Mouse (Mus musculus) naive thymus-derived CD4-positive, alpha-beta T cell, adult 2 months (primary cell): ENCODE results near the gene Smad3.

Experiments used
- DNase-seq: peaks from one replicate; pipeline ENCODE4 v3.0.0-alpha.2; 2011; ENCODE audit warnings: low read depth

Smad3 gene

GRCm38 (mm10) chr9:63664300-63664745, 93.5 kb downstream of the Smad3 start:
- DNase-seq = no peak

GRCm38 (mm10) chr9:63663222-63663621, 94.6 kb downstream of the Smad3 start:
- DNase-seq = no peak

GRCm38 (mm10) chr9:63662759-63663158, 95.0 kb downstream of the Smad3 start:
- DNase-seq = no peak

- DNase-seq = no peak
Observed at GRCm38 (mm10) chr9:63660691-63661090, 97.1 kb downstream of the Smad3 start.

GRCm38 (mm10) chr9:63660061-63660460, 97.7 kb downstream of the Smad3 start:
- no peak for DNase-seq

GRCm38 (mm10) chr9:63658970-63659371, 98.8 kb downstream of the Smad3 start:
- no peak for DNase-seq

- DNase-seq = no peak
Observed at GRCm38 (mm10) chr9:63658436-63658835, 99.4 kb downstream of the Smad3 start.

- no peak for DNase-seq
Observed at GRCm38 (mm10) chr9:63657167-63657566, 100.6 kb downstream of the Smad3 start.

GRCm38 (mm10) chr9:63655092-63655491, 102.7 kb downstream of the Smad3 start:
- no peak for DNase-seq

GRCm38 (mm10) chr9:63654575-63654974, 103.2 kb downstream of the Smad3 start:
- DNase-seq = no peak

GRCm38 (mm10) chr9:63653666-63654065, 104.1 kb downstream of the Smad3 start:
- DNase-seq = no peak

GRCm38 (mm10) chr9:63651594-63651993, 106.2 kb downstream of the Smad3 start:
- DNase-seq = no peak

- no peak for DNase-seq
Observed at GRCm38 (mm10) chr9:63650905-63651304, 106.9 kb downstream of the Smad3 start.

GRCm38 (mm10) chr9:63649841-63650545, 107.8 kb downstream of the Smad3 start:
- peak; percentile 55 for DNase-seq

- no peak for DNase-seq
Observed at GRCm38 (mm10) chr9:63648520-63648918, 109.3 kb downstream of the Smad3 start.

- no peak for DNase-seq
Observed at GRCm38 (mm10) chr9:63647581-63648519, 109.9 kb downstream of the Smad3 start.

GRCm38 (mm10) chr9:63645084-63645483, 112.7 kb downstream of the Smad3 start:
- no peak for DNase-seq

GRCm38 (mm10) chr9:63644011-63644410, 113.8 kb downstream of the Smad3 start:
- DNase-seq = no peak

GRCm38 (mm10) chr9:63641983-63642646, 115.7 kb downstream of the Smad3 start:
- DNase-seq = no peak

GRCm38 (mm10) chr9:63636113-63636512, 121.7 kb downstream of the Smad3 start:
- no peak for DNase-seq

- DNase-seq = no peak
Observed at GRCm38 (mm10) chr9:63633334-63633733, 124.5 kb downstream of the Smad3 start.

- DNase-seq = no peak
Observed at GRCm38 (mm10) chr9:63632924-63633323, 124.9 kb downstream of the Smad3 start.
